Mouse (Mus musculus): ENCODE measurements around the gene Nod1.
"Not testable (repeated sequence)": the region's sequence is repeated elsewhere in the genome, so short reads cannot be mapped to it uniquely, and the experiment has no call there.

Gene Nod1

GRCm38 (mm10) chr6:54979426-54979825 lies 7.0 kb upstream of the Nod1 start:
- no peak for DNase-seq (ENCODE audit: low read depth)

GRCm38 (mm10) chr6:54975616-54976015 lies 3.2 kb upstream of the Nod1 start:
- no peak for DNase-seq (ENCODE audit: low read depth)

- DNase-seq (ENCODE audit: low read depth) = peak; percentile 61
Measured at GRCm38 (mm10) chr6:54974501-54974900, 2.1 kb upstream of the Nod1 start.

GRCm38 (mm10) chr6:54972929-54973211 lies 458 bp upstream of the Nod1 start:
- DNase-seq (ENCODE audit: low read depth) = peak; percentile 74

GRCm38 (mm10) chr6:54971731-54972110 lies 691 bp downstream of the Nod1 start:
- DNase-seq (ENCODE audit: low read depth) = no peak

GRCm38 (mm10) chr6:54970506-54970905 lies 1.9 kb downstream of the Nod1 start:
- no peak for DNase-seq (ENCODE audit: low read depth)

- no peak for DNase-seq (ENCODE audit: low read depth)
Measured at GRCm38 (mm10) chr6:54969801-54970200, 2.6 kb downstream of the Nod1 start.

GRCm38 (mm10) chr6:54967591-54967990 lies 4.8 kb downstream of the Nod1 start:
- no peak for DNase-seq (ENCODE audit: low read depth)

- peak; percentile 67 for DNase-seq (ENCODE audit: low read depth)
Measured at GRCm38 (mm10) chr6:54965234-54965633, 7.2 kb downstream of the Nod1 start.

- DNase-seq (ENCODE audit: low read depth) = no peak
Measured at GRCm38 (mm10) chr6:54964755-54965154, 7.7 kb downstream of the Nod1 start.

GRCm38 (mm10) chr6:54963599-54963998 lies 8.8 kb downstream of the Nod1 start:
- no peak for DNase-seq (ENCODE audit: low read depth)

GRCm38 (mm10) chr6:54957655-54958054 lies 14.8 kb downstream of the Nod1 start:
- no peak for DNase-seq (ENCODE audit: low read depth)

- no peak for DNase-seq (ENCODE audit: low read depth)
Measured at GRCm38 (mm10) chr6:54956425-54956824, 16.0 kb downstream of the Nod1 start.

- DNase-seq (ENCODE audit: low read depth) = no peak
Measured at GRCm38 (mm10) chr6:54955949-54956348, 16.5 kb downstream of the Nod1 start.

- no peak for DNase-seq (ENCODE audit: low read depth)
Measured at GRCm38 (mm10) chr6:54954659-54955414, 17.6 kb downstream of the Nod1 start.

GRCm38 (mm10) chr6:54953399-54953798 lies 19.0 kb downstream of the Nod1 start:
- DNase-seq (ENCODE audit: low read depth) = not testable (repeated sequence)

GRCm38 (mm10) chr6:54952542-54952941 lies 19.9 kb downstream of the Nod1 start:
- no peak for DNase-seq (ENCODE audit: low read depth)

- no peak for DNase-seq (ENCODE audit: low read depth)
Measured at GRCm38 (mm10) chr6:54948682-54949081, 23.7 kb downstream of the Nod1 start.

- DNase-seq (ENCODE audit: low read depth) = no peak
Measured at GRCm38 (mm10) chr6:54946241-54946953, 26.0 kb downstream of the Nod1 start.

GRCm38 (mm10) chr6:54944551-54944950 lies 27.9 kb downstream of the Nod1 start:
- DNase-seq (ENCODE audit: low read depth) = no peak

GRCm38 (mm10) chr6:54943753-54944152 lies 28.7 kb downstream of the Nod1 start:
- DNase-seq (ENCODE audit: low read depth) = no peak

- DNase-seq (ENCODE audit: low read depth) = no peak
Measured at GRCm38 (mm10) chr6:54943292-54943691, 29.1 kb downstream of the Nod1 start.

GRCm38 (mm10) chr6:54941149-54941548 lies 31.3 kb downstream of the Nod1 start:
- no peak for DNase-seq (ENCODE audit: low read depth)

GRCm38 (mm10) chr6:54940126-54940525 lies 32.3 kb downstream of the Nod1 start:
- DNase-seq (ENCODE audit: low read depth) = no peak

Measured in naive thymus-derived CD4-positive, alpha-beta T cell, adult 2 months (primary cell).